Mouse (Mus musculus) megakaryocyte, embryonic 14.5 days (primary cell): ENCODE measurements around the gene Hist1h2bj. TPM values are rescaled to one million over a fixed set of nuclear protein-coding genes. Genes with fewer than 3 reads are reported as not detected.
A peak's percentile ranks its signal among the peaks of the same experiment; 100 is the strongest.
"Not testable (repeated sequence)": the region's sequence is repeated elsewhere in the genome, so short reads cannot be mapped to it uniquely, and the experiment has no call there.

ENCODE experiments used
- H3K27me3 ChIP-seq: replicated peaks from 2 replicates; pipeline ENCODE3; 2012; ENCODE audit warnings: inconsistent platforms
- H3K36me3 ChIP-seq: replicated peaks from 2 replicates; pipeline ENCODE3; 2012; ENCODE audit warnings: low read length, inconsistent platforms, mixed read lengths
- H3K4me1 ChIP-seq: 2 replicates; pipeline ENCODE4 v1.6.1; 2012; ENCODE audit warnings: inconsistent platforms
- H3K4me3 ChIP-seq: replicated peaks from 2 replicates; pipeline ENCODE3; 2012; ENCODE audit warnings: moderate library complexity, mild to moderate bottlenecking, inconsistent platforms
- H3K9me3 ChIP-seq: 2 replicates; pipeline ENCODE4 v1.6.1; 2012; ENCODE audit warnings: inconsistent platforms
- FLI1 ChIP-seq: IDR thresholded peaks from 2 replicates; pipeline ENCODE4 v1.6.1; 2012; ENCODE audit warnings: low read length, inconsistent platforms, mixed read lengths
- GATA1 ChIP-seq: IDR thresholded peaks from 3 replicates; pipeline ENCODE4 v1.6.1; 2012; ENCODE audit warnings: mixed read lengths, low read length, inconsistent platforms, borderline replicate concordance
- polyA plus RNA-seq: library from polyadenylated mRNA; stranded (reverse); fragments of >175 nt; gene quantifications from 2 replicates; pipeline ENCODE4 v1.2.3, GENCODE M21; 2012; ENCODE audit warnings: low replicate concordance; ENCODE audit not compliant: insufficient read depth

Hist1h2bj gene
- polyA plus RNA-seq, result 27.3 and 32.8 TPM in 2 replicates

DNA sequence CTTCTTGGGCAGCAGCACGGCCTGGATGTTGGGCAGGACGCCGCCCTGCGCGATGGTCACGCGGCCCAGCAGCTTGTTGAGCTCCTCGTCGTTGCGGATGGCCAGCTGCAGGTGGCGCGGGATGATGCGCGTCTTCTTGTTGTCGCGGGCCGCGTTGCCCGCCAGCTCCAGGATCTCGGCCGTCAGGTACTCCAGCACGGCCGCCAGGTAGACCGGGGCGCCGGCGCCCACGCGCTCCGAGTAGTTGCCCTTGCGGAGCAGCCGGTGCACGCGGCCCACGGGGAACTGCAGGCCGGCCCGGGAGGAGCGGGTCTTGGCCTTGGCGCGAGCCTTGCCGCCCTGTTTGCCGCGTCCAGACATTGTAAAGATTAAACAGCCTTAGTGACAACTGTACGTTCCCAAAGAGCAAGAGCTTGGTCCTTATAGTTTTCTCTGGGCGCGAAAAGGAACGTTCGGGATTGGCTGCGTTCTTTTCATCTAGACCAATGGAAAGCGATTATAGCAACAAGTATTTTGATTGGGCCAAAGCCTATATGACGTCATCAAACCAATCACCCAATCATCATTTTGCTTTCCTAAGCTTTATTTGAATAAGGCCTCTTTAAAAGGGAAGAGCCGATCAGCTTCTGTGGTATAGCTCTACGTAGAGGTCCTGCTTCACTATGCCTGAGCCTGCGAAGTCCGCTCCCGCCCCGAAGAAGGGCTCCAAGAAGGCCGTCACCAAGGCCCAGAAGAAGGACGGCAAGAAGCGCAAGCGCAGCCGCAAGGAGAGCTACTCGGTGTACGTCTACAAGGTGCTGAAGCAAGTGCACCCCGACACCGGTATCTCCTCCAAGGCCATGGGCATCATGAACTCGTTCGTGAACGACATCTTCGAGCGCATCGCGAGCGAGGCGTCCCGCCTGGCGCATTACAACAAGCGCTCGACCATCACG is at the start of gene Hist1h2bj, which contains the start of gene Hist1h2ag:
Gene Hist1h2bj, plus strand, starts transcription at position 647 of the 935 bp plus-strand sequence.
Gene Hist1h2ag, minus strand, starts transcription at position 377 of the 935 bp plus-strand sequence.
- peaks cover 57% of the 10 kb centered on the region for H3K4me1 ChIP-seq
- H3K4me3 ChIP-seq, result peak within 1 kb of the TSS; percentile 89
- not testable (repeated sequence) for H3K9me3 ChIP-seq, H3K36me3 ChIP-seq, H3K27me3 ChIP-seq

DNA sequence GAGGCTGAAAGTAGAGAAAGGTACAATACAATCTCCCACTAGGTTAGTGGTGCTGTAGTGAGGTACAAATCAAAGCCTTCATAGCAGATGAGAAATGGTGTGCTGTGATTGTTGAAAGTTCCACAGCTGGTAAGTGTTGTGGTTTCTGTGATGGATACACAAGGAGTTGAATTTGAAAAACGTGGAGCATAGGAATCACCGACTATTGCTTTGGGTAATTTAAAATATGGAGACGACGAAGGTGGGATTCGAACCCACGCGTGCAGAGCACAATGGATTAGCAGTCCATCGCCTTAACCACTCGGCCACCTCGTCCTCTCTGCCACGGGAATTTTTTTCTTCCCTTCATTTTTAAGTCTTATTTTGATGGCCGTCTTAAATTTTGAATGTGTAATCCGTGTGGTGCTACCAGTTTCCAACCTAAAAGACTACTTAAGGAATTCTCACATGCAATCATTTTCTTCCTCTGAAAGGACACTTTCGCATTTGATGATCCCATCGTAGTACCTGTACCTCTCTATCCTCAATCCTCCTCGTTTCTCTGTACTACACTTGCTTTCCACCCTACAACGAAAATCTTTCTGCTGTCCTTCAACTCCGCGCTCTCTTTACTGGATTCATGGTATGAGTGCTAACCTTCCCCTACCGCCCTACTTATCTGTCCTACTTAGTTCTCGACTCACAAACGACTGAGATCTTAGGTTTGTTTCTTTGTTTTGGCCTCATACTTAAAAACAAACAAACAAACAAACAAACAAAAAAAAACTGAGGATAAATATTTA is 48.9 kb upstream of the Hist1h2bj start:
- TF ChIP-seq FLI1 (no peak), GATA1 (no peak)
- peaks cover 55% of the 10 kb centered on the region for H3K27me3 ChIP-seq

DNA sequence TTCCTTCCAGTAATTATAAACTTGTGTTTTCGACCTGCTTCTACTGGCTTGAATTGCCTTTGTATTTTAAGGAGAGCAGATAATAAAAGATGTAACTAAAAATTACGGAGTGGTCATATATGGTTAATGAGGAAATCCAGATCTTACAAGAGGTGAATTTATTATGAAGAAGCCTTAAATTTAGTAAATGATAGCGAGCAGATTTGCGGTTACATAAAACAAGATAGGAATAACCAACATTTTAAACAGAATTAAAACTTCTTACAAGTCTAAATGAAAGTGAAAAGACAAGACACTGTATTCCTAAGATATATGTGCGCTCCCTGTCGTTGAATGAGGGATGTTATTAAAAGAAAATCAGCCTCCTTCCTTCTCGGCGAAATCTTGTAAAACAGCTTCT is 48.1 kb upstream of the Hist1h2bj start:
- TF ChIP-seq FLI1 (no peak), GATA1 (no peak)
- Histone ChIP-seq H3K4me3 (peak overlapping the region; percentile 92), H3K9me3 (peaks cover 14% of the 10 kb centered on the region), H3K4me1 (peaks cover 34% of the 10 kb centered on the region), H3K36me3 (no peaks in the 10 kb centered on the region), H3K27me3 (peaks cover 56% of the 10 kb centered on the region)

More for the DNA sequence above, 48.9 kb upstream of the Hist1h2bj start:
- Histone ChIP-seq H3K36me3 (no peaks in the 10 kb centered on the region), H3K4me1 (peaks cover 34% of the 10 kb centered on the region), H3K9me3 (peaks cover 14% of the 10 kb centered on the region), H3K4me3 (peak overlapping the region; percentile 86)

- H3K27me3 ChIP-seq, result peaks cover 54% of the 10 kb centered on the region
- no peak for TF ChIP-seq GATA1
- TF ChIP-seq FLI1, result no peak
- no peaks in the 10 kb centered on the region for H3K36me3 ChIP-seq
- H3K9me3 ChIP-seq, result peaks cover 14% of the 10 kb centered on the region
- H3K4me3 ChIP-seq, result peak overlapping the region; percentile 92
- H3K4me1 ChIP-seq, result peaks cover 37% of the 10 kb centered on the region
Observed at GRCm38 (mm10) chr13:21995331-21995914, 47.6 kb upstream of the Hist1h2bj start.

GRCm38 (mm10) chr13:21996101-21996839 is 46.7 kb upstream of the Hist1h2bj start:
- Histone ChIP-seq H3K4me1 (peaks cover 45% of the 10 kb centered on the region), H3K27me3 (peaks cover 54% of the 10 kb centered on the region), H3K4me3 (peak overlapping the region; percentile 92), H3K36me3 (no peaks in the 10 kb centered on the region), H3K9me3 (peaks cover 6% of the 10 kb centered on the region)
- TF ChIP-seq FLI1 (no peak), GATA1 (no peak)

- Histone ChIP-seq H3K4me1 (peaks cover 50% of the 10 kb centered on the region), H3K9me3 (peaks cover under 1% of the 10 kb centered on the region), H3K27me3 (peaks cover 48% of the 10 kb centered on the region), H3K4me3 (peak overlapping the region; percentile 92), H3K36me3 (no peaks in the 10 kb centered on the region)
- no peak for TF ChIP-seq GATA1
Observed at GRCm38 (mm10) chr13:21996840-21997185, 46.2 kb upstream of the Hist1h2bj start.

DNA sequence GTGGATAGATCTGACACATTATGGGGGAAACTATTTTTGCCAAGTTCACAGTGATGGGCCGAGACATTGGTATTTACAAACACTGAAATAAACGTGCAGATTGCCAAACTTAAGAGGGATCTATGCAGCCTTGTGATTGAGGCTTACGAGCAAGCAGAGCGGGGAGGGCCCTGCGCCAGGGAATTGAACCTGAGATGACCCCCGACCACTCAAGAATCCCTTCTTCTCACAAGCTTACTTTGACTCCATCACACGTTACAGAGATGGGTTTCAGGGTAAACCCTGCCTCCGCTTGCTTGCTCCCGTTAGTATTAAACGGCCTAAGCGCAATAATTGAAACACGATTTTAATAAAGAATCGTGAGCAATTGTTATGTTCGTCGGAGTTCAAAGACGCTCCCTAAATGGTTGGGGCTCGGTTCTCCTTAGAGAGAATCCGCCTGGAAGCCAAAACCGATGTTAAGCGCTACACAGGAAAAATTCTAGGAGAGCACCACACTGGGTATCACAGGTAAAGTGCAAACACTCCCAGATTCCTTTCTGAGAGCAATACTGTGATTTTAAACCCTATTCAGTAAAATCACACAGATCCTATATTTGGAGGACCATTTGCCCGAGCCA is 45.7 kb upstream of the Hist1h2bj start:
- Histone ChIP-seq H3K4me1 (peaks cover 55% of the 10 kb centered on the region), H3K4me3 (peak overlapping the region; percentile 92), H3K36me3 (no peaks in the 10 kb centered on the region), H3K27me3 (peaks cover 47% of the 10 kb centered on the region), H3K9me3 (no peaks in the 10 kb centered on the region)
- no peak for TF ChIP-seq FLI1
- no peak for TF ChIP-seq GATA1

DNA sequence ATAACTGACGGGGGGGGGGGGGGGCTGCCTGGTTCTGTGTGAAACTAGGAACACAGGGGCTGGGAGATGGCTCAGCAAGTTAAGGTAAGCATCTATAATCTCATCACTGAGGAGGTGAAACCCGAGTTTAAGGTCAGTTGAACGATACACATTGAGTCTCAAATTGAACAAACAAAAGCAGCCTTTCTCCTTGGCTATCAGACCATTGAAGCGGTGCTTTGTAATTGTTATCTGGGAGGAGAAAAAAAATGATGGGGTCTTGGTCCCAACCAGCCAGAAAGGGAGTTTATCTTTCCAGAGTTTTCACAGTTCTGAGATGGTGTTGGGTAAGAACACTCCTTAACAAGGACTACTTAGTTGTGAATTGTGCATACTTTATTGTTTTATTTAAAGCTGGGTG is 45.2 kb upstream of the Hist1h2bj start:
- no peaks in the 10 kb centered on the region for H3K36me3 ChIP-seq
- peaks cover 60% of the 10 kb centered on the region for H3K4me1 ChIP-seq
- no peaks in the 10 kb centered on the region for H3K9me3 ChIP-seq
- peaks cover 45% of the 10 kb centered on the region for H3K27me3 ChIP-seq
- H3K4me3 ChIP-seq, result no peak overlapping the region
- TF ChIP-seq FLI1, result no peak

GRCm38 (mm10) chr13:21998412-21998811 is 44.6 kb upstream of the Hist1h2bj start:
- H3K4me1 ChIP-seq, result peaks cover 66% of the 10 kb centered on the region
- H3K4me3 ChIP-seq, result no peak overlapping the region
- TF ChIP-seq FLI1, result no peak
- no peak for TF ChIP-seq GATA1
- no peaks in the 10 kb centered on the region for H3K36me3 ChIP-seq
- no peaks in the 10 kb centered on the region for H3K9me3 ChIP-seq
- H3K27me3 ChIP-seq, result peaks cover 45% of the 10 kb centered on the region
